Mouse (Mus musculus) spleen, postnatal 4 days (tissue): ENCODE results near the gene Hmgb3.
A peak's percentile ranks its signal among the peaks of the same experiment; 100 is the strongest.
"Not testable (repeated sequence)": the region's sequence is repeated elsewhere in the genome, so short reads cannot be mapped to it uniquely, and the experiment has no call there.

ENCODE experiments used
- DNase-seq, 2 experiments: peaks; one replicate each; pipeline ENCODE4 v3.0.0; 2022; ENCODE audit warnings: low spot score in 2 of 2

The Hmgb3 gene

GRCm38 (mm10) chrX:71555415-71556114 is at the start of gene Hmgb3:
Gene Hmgb3 (plus strand): TSS chrX:71555918.
- peak; percentile 85 to 89 for DNase-seq

GRCm38 (mm10) chrX:71506591-71506990 is 49.1 kb upstream of the Hmgb3 start:
- not testable (repeated sequence) for DNase-seq

- DNase-seq, result no peak
These were observed 36.5 kb upstream of the Hmgb3 start for GRCm38 (mm10) chrX:71519252-71519651.

GRCm38 (mm10) chrX:71522889-71523288 is 32.8 kb upstream of the Hmgb3 start:
- DNase-seq, result no peak

- no peak for DNase-seq
These were observed 31.4 kb upstream of the Hmgb3 start for GRCm38 (mm10) chrX:71524310-71524709.

GRCm38 (mm10) chrX:71525593-71526299 is 30.0 kb upstream of the Hmgb3 start:
- DNase-seq, result no peak

- DNase-seq, result no peak
These were observed 28.3 kb upstream of the Hmgb3 start for GRCm38 (mm10) chrX:71527461-71527860.

- no peak for DNase-seq
These were observed 27.6 kb upstream of the Hmgb3 start for GRCm38 (mm10) chrX:71528150-71528549.

- DNase-seq, result no peak
These were observed 27.1 kb upstream of the Hmgb3 start for GRCm38 (mm10) chrX:71528646-71529045.

GRCm38 (mm10) chrX:71532635-71533034 is 23.1 kb upstream of the Hmgb3 start:
- DNase-seq, result peak in 1 of 2 experiments; percentile 23

GRCm38 (mm10) chrX:71534102-71534501 is 21.6 kb upstream of the Hmgb3 start:
- no peak for DNase-seq

- no peak for DNase-seq
These were observed 17.9 kb upstream of the Hmgb3 start for GRCm38 (mm10) chrX:71537791-71538190.

- DNase-seq, result no peak
These were observed 14.8 kb upstream of the Hmgb3 start for GRCm38 (mm10) chrX:71540821-71541510.

GRCm38 (mm10) chrX:71544731-71545130 is 11.0 kb upstream of the Hmgb3 start:
- no peak for DNase-seq

GRCm38 (mm10) chrX:71545163-71545562 is 10.6 kb upstream of the Hmgb3 start:
- DNase-seq, result peak in 1 of 2 experiments; percentile 47

- peak; percentile 33 to 71 for DNase-seq
These were observed 610 bp downstream of the Hmgb3 start for GRCm38 (mm10) chrX:71556115-71556941.

- DNase-seq, result no peak
These were observed 1.3 kb downstream of the Hmgb3 start for GRCm38 (mm10) chrX:71556965-71557491.

GRCm38 (mm10) chrX:71559336-71559735 is 3.6 kb downstream of the Hmgb3 start:
- DNase-seq, result no peak

- DNase-seq, result no peak
These were observed 5.1 kb downstream of the Hmgb3 start for GRCm38 (mm10) chrX:71560796-71561195.

- no peak for DNase-seq
These were observed 17.6 kb downstream of the Hmgb3 start for GRCm38 (mm10) chrX:71573132-71573900.

- DNase-seq, result no peak
These were observed 19.8 kb downstream of the Hmgb3 start for GRCm38 (mm10) chrX:71575550-71575949.
